Mouse (Mus musculus): ENCODE data around the gene Olfr584.

The Olfr584 gene

GRCm38 (mm10) chr7:103081585-103081984 is at the start of gene Olfr584:
Olfr584 (plus strand) TSS chr7:103081885.
- DNase-seq (ENCODE audit: extremely low read depth, insufficient read length, low spot score): no peak

DNA sequence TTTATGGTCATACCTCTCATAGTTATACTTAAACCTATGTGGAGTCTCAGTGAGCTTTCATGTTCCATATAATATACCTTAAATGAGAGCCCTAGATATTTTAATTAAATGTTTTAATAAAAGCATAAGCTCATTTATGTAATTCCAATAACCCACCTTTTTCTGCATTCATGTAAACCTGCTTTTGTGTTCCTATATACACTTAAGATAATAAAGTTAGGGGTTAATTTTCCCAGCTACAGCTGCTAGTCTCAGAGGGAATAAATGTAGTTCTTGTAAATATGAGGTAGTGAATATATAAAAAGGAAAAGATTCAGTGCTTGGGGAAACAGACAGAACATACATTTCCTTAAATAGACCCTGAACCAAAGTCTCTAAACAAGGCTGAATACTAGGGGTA is 44.0 kb upstream of the Olfr584 start, which contains the start of gene Olfr582:
Olfr582 (plus strand) TSS at position 301 of the 400 bp plus-strand sequence.
- DNase-seq (ENCODE audit: extremely low read depth, insufficient read length, low spot score): no peak

DNA sequence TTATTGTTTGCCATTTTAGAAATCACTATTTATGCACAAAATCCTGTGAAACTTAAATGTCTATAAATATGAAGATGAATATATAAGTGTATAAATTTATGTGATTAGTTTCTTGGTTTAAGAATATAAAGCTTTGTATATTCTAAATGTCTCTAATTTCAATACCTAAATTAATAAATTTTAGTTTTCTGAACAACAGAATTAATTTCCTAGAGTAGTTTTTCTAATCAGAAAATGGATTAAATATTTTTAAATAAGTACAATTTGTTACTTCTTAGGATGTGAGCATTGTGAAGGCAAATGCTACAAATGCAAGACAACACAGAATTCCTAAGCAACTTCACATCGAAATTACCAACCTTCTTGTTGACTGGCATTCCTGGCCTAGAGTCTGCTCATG is 30.7 kb upstream of the Olfr584 start, which contains the start of gene Olfr583:
Olfr583 (plus strand) TSS at position 301 of the 400 bp plus-strand sequence.
- DNase-seq (ENCODE audit: extremely low read depth, insufficient read length, low spot score): no peak

- no peak for DNase-seq (ENCODE audit: extremely low read depth, insufficient read length, low spot score)
These were observed 15.7 kb downstream of the Olfr584 start, which contains the start of gene Olfr585 for GRCm38 (mm10) chr7:103097420-103097819. Olfr585 (plus strand) TSS chr7:103097720.

- no peak for DNase-seq (ENCODE audit: extremely low read depth, insufficient read length, low spot score)
These were observed 37.7 kb downstream of the Olfr584 start for GRCm38 (mm10) chr7:103119406-103119805.

GRCm38 (mm10) chr7:103125538-103125937 is 43.9 kb downstream of the Olfr584 start, which contains the start of gene Olfr586:
Olfr586 (minus strand) TSS chr7:103125638.
- DNase-seq (ENCODE audit: extremely low read depth, insufficient read length, low spot score): no peak

Data from 3134 (cell line).